Mouse (Mus musculus): ENCODE measurements at regions not wholly inside any gene's neighbourhood (a gene's known extent, or its start where the extent isn't known, plus 50 kb on each side); places are given as distances from the start of the nearest gene placed in this dataset.

- no peak for DNase-seq (ENCODE audit: low read depth, low spot score)
Observed at GRCm38 (mm10) chr11:93808431-93808830, 77.1 kb downstream of the Utp18 start.

- no peak for DNase-seq (ENCODE audit: low read depth, low spot score)
Observed at GRCm38 (mm10) chr11:93807205-93807604, 78.4 kb downstream of the Utp18 start.

- no peak for DNase-seq (ENCODE audit: low read depth, low spot score)
Observed at GRCm38 (mm10) chr11:93771143-93771940, 114.2 kb downstream of the Utp18 start.

- no peak for DNase-seq (ENCODE audit: low read depth, low spot score)
Observed at GRCm38 (mm10) chr11:93765961-93766360, 119.6 kb downstream of the Utp18 start.

GRCm38 (mm10) chr11:93762832-93763530 is 122.6 kb downstream of the Utp18 start:
- DNase-seq (ENCODE audit: low read depth, low spot score), result peak; percentile 70

GRCm38 (mm10) chr11:93757825-93758224 is 127.7 kb downstream of the Utp18 start:
- DNase-seq (ENCODE audit: low read depth, low spot score), result no peak

- no peak for DNase-seq (ENCODE audit: low read depth, low spot score)
Observed at GRCm38 (mm10) chr11:93736618-93737017, 148.9 kb downstream of the Utp18 start.

GRCm38 (mm10) chr11:93733568-93734185 is 151.9 kb downstream of the Utp18 start:
- DNase-seq (ENCODE audit: low read depth, low spot score), result peak; percentile 24

GRCm38 (mm10) chr11:93729119-93729518 is 156.4 kb downstream of the Utp18 start:
- DNase-seq (ENCODE audit: low read depth, low spot score), result no peak

GRCm38 (mm10) chr11:93725242-93725641 is 160.3 kb downstream of the Utp18 start:
- no peak for DNase-seq (ENCODE audit: low read depth, low spot score)

GRCm38 (mm10) chr11:93719141-93719540 is 166.4 kb downstream of the Utp18 start:
- no peak for DNase-seq (ENCODE audit: low read depth, low spot score)

GRCm38 (mm10) chr11:93709686-93710085 is 175.9 kb downstream of the Utp18 start:
- DNase-seq (ENCODE audit: low read depth, low spot score), result no peak

- DNase-seq (ENCODE audit: low read depth, low spot score), result no peak
Observed at GRCm38 (mm10) chr11:93696982-93697541, 188.5 kb downstream of the Utp18 start.

GRCm38 (mm10) chr11:93696096-93696890 is 189.3 kb downstream of the Utp18 start:
- DNase-seq (ENCODE audit: low read depth, low spot score), result no peak

GRCm38 (mm10) chr11:93683691-93684090 is 201.9 kb downstream of the Utp18 start:
- no peak for DNase-seq (ENCODE audit: low read depth, low spot score)

GRCm38 (mm10) chr11:93676299-93676698 is 209.3 kb downstream of the Utp18 start:
- DNase-seq (ENCODE audit: low read depth, low spot score), result no peak

GRCm38 (mm10) chr11:93672025-93672424 is 213.5 kb downstream of the Utp18 start:
- DNase-seq (ENCODE audit: low read depth, low spot score), result no peak

GRCm38 (mm10) chr11:93661657-93662056 is 223.9 kb downstream of the Utp18 start:
- DNase-seq (ENCODE audit: low read depth, low spot score), result no peak

GRCm38 (mm10) chr11:93660379-93660778 is 225.2 kb downstream of the Utp18 start:
- no peak for DNase-seq (ENCODE audit: low read depth, low spot score)

- no peak for DNase-seq (ENCODE audit: low read depth, low spot score)
Observed at GRCm38 (mm10) chr11:93658719-93659118, 226.8 kb downstream of the Utp18 start.

GRCm38 (mm10) chr11:93655602-93656239 is 229.8 kb downstream of the Utp18 start:
- no peak for DNase-seq (ENCODE audit: low read depth, low spot score)
